In genomic region chr15:83897286-83897685, GRCm38 (mm10) we compare ENCODE assay signal across 10 mouse cellular contexts.
A peak's percentile ranks its signal among the peaks of the same experiment; 100 is the strongest.
DNase-seq lines count a peak whose midpoint lies in the region; ATAC-seq lines count a peak whose summit lies in the region.
"Had no signal": no experiment of that assay in that cellular context is flagged by ENCODE, and none has a peak within 500 bp of the region (broad histone marks: within the 10 kb centered on the region; RNA-seq: fewer than 3 reads in every experiment).

No protein-coding gene starts in this region.

- H3K9me3 ChIP-seq in forebrain, embryonic 13.5 days (replicated peaks) = no peaks in the 10 kb centered on the region
- H3K9me3 ChIP-seq in forebrain, embryonic 10.5 days = no peaks in the 10 kb centered on the region
- H3K9me3 ChIP-seq in heart, embryonic 12.5 days (replicated peaks) = no peaks in the 10 kb centered on the region
- H3K9me3 ChIP-seq: limb, embryonic 15.5 days had no signal

- H3K4me2 ChIP-seq in forebrain, embryonic 13.5 days = no peak overlapping the region
- no peak overlapping the region for H3K4me2 ChIP-seq in heart, embryonic 12.5 days
- H3K4me2 ChIP-seq: limb, embryonic 15.5 days had no signal

- no peak overlapping the region for H3K9ac ChIP-seq in forebrain, embryonic 13.5 days
- H3K9ac ChIP-seq in heart, embryonic 12.5 days = no peak overlapping the region
- H3K9ac ChIP-seq: limb, embryonic 15.5 days had no signal

- 41% methylated on average over 9 of the region's 9 CpGs for WGBS in forebrain, embryonic 13.5 days
- 62% methylated on average over 9 of the region's 9 CpGs for WGBS in forebrain, embryonic 10.5 days
- WGBS in heart, embryonic 12.5 days = 61% methylated on average over 9 of the region's 9 CpGs

- H3K27me3 ChIP-seq in forebrain, embryonic 13.5 days = no peaks in the 10 kb centered on the region
- peaks cover 4% of the 10 kb centered on the region for H3K27me3 ChIP-seq in forebrain, embryonic 10.5 days (ENCODE audit: poor library complexity, severe bottlenecking)
- peaks cover 29% of the 10 kb centered on the region for H3K27me3 ChIP-seq in heart, embryonic 12.5 days (replicated peaks)

- H3K4me3 ChIP-seq in forebrain, embryonic 13.5 days = no peak overlapping the region
- no peak overlapping the region for H3K4me3 ChIP-seq in forebrain, embryonic 10.5 days
- H3K4me3 ChIP-seq in heart, embryonic 12.5 days = no peak overlapping the region
- H3K4me3 ChIP-seq: limb, embryonic 15.5 days had no signal

- no peaks in the 10 kb centered on the region for H3K36me3 ChIP-seq in forebrain, embryonic 13.5 days (ENCODE audit: poor library complexity, severe bottlenecking)
- H3K36me3 ChIP-seq in forebrain, embryonic 10.5 days (replicated peaks) = no peaks in the 10 kb centered on the region
- no peaks in the 10 kb centered on the region for H3K36me3 ChIP-seq in heart, embryonic 12.5 days
- H3K36me3 ChIP-seq: limb, embryonic 15.5 days had no signal

- peak; percentile 82 for ATAC-seq in forebrain, embryonic 13.5 days
- no peak for ATAC-seq in heart, embryonic 12.5 days (ENCODE audit: insufficient number of reproducible peaks, low FRiP score)

- DNase-seq in forebrain, embryonic 10.5 days (ENCODE audit: extremely low spot score, low spot score) = no peak
- DNase-seq in frontal cortex, adult 2 months (ENCODE audit: extremely low spot score in 1 of 2, low spot score in 1 of 2) = peak; percentile 41 to 65
- DNase-seq in left cerebral cortex, adult 8-10 months (ENCODE audit: low spot score in 2 of 2) = peak; percentile 28 to 61
- peak; percentile 33 for DNase-seq in right cerebral cortex, postnatal 14 days
- no peak for DNase-seq in T-cell, adult 2 months (ENCODE audit: low spot score)
- no peak for DNase-seq in lung, postnatal 4 days
- DNase-seq: kidney, adult 18-20 months had no signal

- H3K27ac ChIP-seq in forebrain, embryonic 13.5 days = peak overlapping the region; percentile 55; the same call in 1 of the 2 replicates
- no peak overlapping the region for H3K27ac ChIP-seq in forebrain, embryonic 10.5 days
- H3K27ac ChIP-seq in heart, embryonic 12.5 days (ENCODE audit: poor library complexity, severe bottlenecking) = no peak overlapping the region
- H3K27ac ChIP-seq: limb, embryonic 15.5 days had no signal

- H3K4me1 ChIP-seq in forebrain, embryonic 13.5 days = peaks cover 9% of the 10 kb centered on the region; the same call in 1 of the 2 replicates
- H3K4me1 ChIP-seq in forebrain, embryonic 10.5 days = peaks cover 28% of the 10 kb centered on the region
- H3K4me1 ChIP-seq in heart, embryonic 12.5 days (replicated peaks) = no peaks in the 10 kb centered on the region
- H3K4me1 ChIP-seq: limb, embryonic 15.5 days had no signal

Comparison
In these comparisons a context has a peak if more than half of its experiments do, and no peak if none do; other contexts are left out.
1. DNase-seq: peak in frontal cortex, adult 2 months (2 of 2), left cerebral cortex, adult 8-10 months (2 of 2) and right cerebral cortex, postnatal 14 days (single experiment); none in forebrain, embryonic 10.5 days (single experiment), T-cell, adult 2 months (single experiment) and lung, postnatal 4 days (0 of 2).